Mouse (Mus musculus) CH12.LX (cell line): ENCODE data around the gene Cramp1l. TPM values are rescaled to one million over a fixed set of nuclear protein-coding genes. Genes with fewer than 3 reads are reported as not detected.

Experiments
- DNase-seq: peaks from one replicate; pipeline ENCODE4 v3.0.0-alpha.2; 2013; ENCODE audit errors: extremely low read depth
- H3K27ac ChIP-seq: 2 replicates; pipeline ENCODE4 v1.5.1; 2012; ENCODE audit warnings: low read depth, mild to moderate bottlenecking, control low read depth, moderate library complexity; ENCODE audit not compliant: insufficient read depth
- H3K27me3 ChIP-seq: replicated peaks from 2 replicates; pipeline ENCODE3; 2012; ENCODE audit warnings: inconsistent platforms
- H3K36me3 ChIP-seq, 2 experiments: replicated peaks in 1 of 2; 2 replicates each; pipeline versions ENCODE3 to v1.6.1; 2012; ENCODE audit warnings: inconsistent platforms in 1 of 2, low read length in 1 of 2, mild to moderate bottlenecking in 1 of 2, mixed read lengths in 1 of 2, moderate library complexity in 1 of 2; ENCODE audit not compliant: control insufficient read depth in 1 of 2, insufficient read depth in 1 of 2
- H3K4me1 ChIP-seq, 2 experiments: 2 replicates each; pipeline ENCODE4 v1.6.1; 2012; ENCODE audit warnings: inconsistent platforms in 1 of 2, moderate library complexity in 1 of 2; ENCODE audit not compliant: insufficient read depth in 2 of 2, control insufficient read depth in 1 of 2
- H3K4me2 ChIP-seq: 2 replicates; pipeline ENCODE4 v1.6.1; 2012; ENCODE audit warnings: low read depth, mild to moderate bottlenecking, control low read depth; ENCODE audit not compliant: poor library complexity, insufficient read depth, severe bottlenecking
- H3K4me3 ChIP-seq, 3 experiments: fragments of 150-350 bp in 1 of 3; sonication (generic) in 1 of 3; replicated peaks in 1 of 3; 2 replicates each; pipeline versions ENCODE3 to v1.5.1; 2011 to 2012; ENCODE audit warnings: low read depth in 2 of 3, low read length in 2 of 3, mild to moderate bottlenecking in 2 of 3, moderate library complexity in 2 of 3, control low read depth in 1 of 3, improper control_type of control experiment in 1 of 3, inconsistent platforms in 1 of 3, mixed read lengths in 1 of 3; ENCODE audit not compliant: poor library complexity in 1 of 3
- H3K79me2 ChIP-seq: replicated peaks from 2 replicates; pipeline ENCODE4 v1.6.1; 2012; ENCODE audit warnings: mild to moderate bottlenecking, moderate library complexity; ENCODE audit not compliant: control insufficient read depth, poor library complexity, insufficient read depth, severe bottlenecking; ENCODE audit errors: extremely low read depth
- H3K9ac ChIP-seq: 2 replicates; pipeline ENCODE4 v1.6.1; 2012; ENCODE audit warnings: low read depth, mild to moderate bottlenecking, control low read depth, moderate library complexity; ENCODE audit not compliant: insufficient read depth
- H3K9me3 ChIP-seq: replicated peaks from 2 replicates; pipeline ENCODE3; 2012; ENCODE audit warnings: low read length, inconsistent platforms, mixed read lengths
- CHD1 ChIP-seq: IDR thresholded peaks from 2 replicates; pipeline ENCODE4 v1.6.1; 2012; ENCODE audit warnings: low read depth, low read length, improper control_type of control experiment, inconsistent platforms
- CHD2 ChIP-seq: IDR thresholded peaks from 2 replicates; pipeline ENCODE4 v1.6.1; 2011; ENCODE audit warnings: low read length, improper control_type of control experiment
- CTCF ChIP-seq, 2 experiments: IDR thresholded peaks in 1 of 2; conservative IDR thresholded peaks in 1 of 2; 2 replicates each; pipeline ENCODE4 v1.5.1; 2011 to 2012; ENCODE audit warnings: low read depth in 2 of 2, low read length in 2 of 2, improper control_type of control experiment in 1 of 2, inconsistent platforms in 1 of 2, mild to moderate bottlenecking in 1 of 2, moderate library complexity in 1 of 2
- E2F4 ChIP-seq: IDR thresholded peaks from 2 replicates; pipeline ENCODE4 v1.6.1; 2011; ENCODE audit warnings: low read depth, low read length, improper control_type of control experiment; ENCODE audit not compliant: insufficient replicate concordance
- ELF1 ChIP-seq: IDR thresholded peaks from 2 replicates; pipeline ENCODE4 v1.6.1; 2014; ENCODE audit warnings: low read depth, mild to moderate bottlenecking, inconsistent platforms, low read length, improper control_type of control experiment
- EP300 ChIP-seq: IDR thresholded peaks from 2 replicates; pipeline ENCODE4 v1.6.1; 2011; ENCODE audit warnings: low read length, improper control_type of control experiment
- ETS1 ChIP-seq: conservative IDR thresholded peaks from 2 replicates; pipeline ENCODE4 v1.6.1; 2012; ENCODE audit warnings: low read depth, mild to moderate bottlenecking, inconsistent platforms, low read length, improper control_type of control experiment, moderate library complexity
- GABPA ChIP-seq: IDR thresholded peaks from 2 replicates; pipeline ENCODE4 v1.6.1; 2012; ENCODE audit warnings: low read depth, low read length, improper control_type of control experiment, inconsistent platforms; ENCODE audit not compliant: insufficient replicate concordance
- HCFC1 ChIP-seq: IDR thresholded peaks from 2 replicates; pipeline ENCODE4 v1.6.1; 2012; ENCODE audit warnings: low read depth, mild to moderate bottlenecking, inconsistent platforms, low read length, improper control_type of control experiment
- IRF4 ChIP-seq: IDR thresholded peaks from 2 replicates; pipeline ENCODE4 v1.6.1; 2014; ENCODE audit warnings: low read depth, mild to moderate bottlenecking, inconsistent platforms, low read length, improper control_type of control experiment
- JUN ChIP-seq: IDR thresholded peaks from 2 replicates; pipeline ENCODE4 v1.6.1; 2011; ENCODE audit warnings: low read depth, mild to moderate bottlenecking, low read length, improper control_type of control experiment, moderate library complexity; ENCODE audit not compliant: insufficient read depth
- JUND ChIP-seq: conservative IDR thresholded peaks from 2 replicates; pipeline ENCODE4 v1.6.1; 2011; ENCODE audit warnings: low read depth, low read length, improper control_type of control experiment
- KAT2A ChIP-seq: IDR thresholded peaks from 2 replicates; pipeline ENCODE4 v1.6.1; 2012; ENCODE audit warnings: low read length, improper control_type of control experiment, inconsistent platforms; ENCODE audit not compliant: insufficient replicate concordance
- MAFK ChIP-seq: IDR thresholded peaks from 2 replicates; pipeline ENCODE4 v1.6.1; 2011; ENCODE audit warnings: low read length, improper control_type of control experiment; ENCODE audit not compliant: insufficient replicate concordance
- MAX ChIP-seq: IDR thresholded peaks from 2 replicates; pipeline ENCODE4 v1.6.1; 2011; ENCODE audit warnings: low read length, improper control_type of control experiment
- MAZ ChIP-seq: IDR thresholded peaks from 2 replicates; pipeline ENCODE4 v1.6.1; 2012; ENCODE audit warnings: low read depth, mild to moderate bottlenecking, inconsistent platforms, low read length, improper control_type of control experiment, moderate library complexity
- MEF2A ChIP-seq: IDR thresholded peaks from 2 replicates; pipeline ENCODE4 v1.6.1; 2014; ENCODE audit warnings: low read depth, mild to moderate bottlenecking, inconsistent platforms, low read length, improper control_type of control experiment, borderline replicate concordance
- MXI1 ChIP-seq: IDR thresholded peaks from 2 replicates; pipeline ENCODE4 v1.6.1; 2011; ENCODE audit warnings: mild to moderate bottlenecking, low read depth, low read length, improper control_type of control experiment
- MYC ChIP-seq: IDR thresholded peaks from 2 replicates; pipeline ENCODE4 v1.6.1; 2011; ENCODE audit warnings: low read depth, mild to moderate bottlenecking, improper control_type of control experiment, low read length
- NELFE ChIP-seq: IDR thresholded peaks from 2 replicates; pipeline ENCODE4 v1.6.1; 2011; ENCODE audit warnings: low read depth, low read length, improper control_type of control experiment
- NRF1 ChIP-seq: IDR thresholded peaks from 2 replicates; pipeline ENCODE4 v1.6.1; 2014; ENCODE audit warnings: low read depth, mild to moderate bottlenecking, inconsistent platforms, low read length, improper control_type of control experiment, moderate library complexity
- PAX5 ChIP-seq: IDR thresholded peaks from 2 replicates; pipeline ENCODE4 v1.6.1; 2012; ENCODE audit warnings: low read length, inconsistent platforms, mixed read lengths
- POLR2A ChIP-seq: IDR thresholded peaks from 2 replicates; pipeline ENCODE4 v1.6.1; 2011; ENCODE audit warnings: low read depth, mild to moderate bottlenecking, improper control_type of control experiment, low read length
- POLR2AphosphoS2 ChIP-seq: IDR thresholded peaks from 2 replicates; pipeline ENCODE4 v1.6.1; 2011; ENCODE audit warnings: low read depth, low read length, improper control_type of control experiment
- RCOR1 ChIP-seq: conservative IDR thresholded peaks from 2 replicates; pipeline ENCODE4 v1.6.1; 2012; ENCODE audit warnings: low read depth, mild to moderate bottlenecking, inconsistent platforms, low read length, improper control_type of control experiment
- SIN3A ChIP-seq: IDR thresholded peaks from 2 replicates; pipeline ENCODE4 v1.6.1; 2012; ENCODE audit warnings: low read length, improper control_type of control experiment, inconsistent platforms
- SMC3 ChIP-seq: IDR thresholded peaks from 2 replicates; pipeline ENCODE4 v1.6.1; 2011; ENCODE audit warnings: low read depth, low read length, improper control_type of control experiment
- TBP ChIP-seq: conservative IDR thresholded peaks from 2 replicates; pipeline ENCODE4 v1.6.1; 2011; ENCODE audit warnings: low read depth, low read length, improper control_type of control experiment
- TCF12 ChIP-seq: IDR thresholded peaks from 2 replicates; pipeline ENCODE4 v1.6.1; 2014; ENCODE audit warnings: low read depth, mild to moderate bottlenecking, inconsistent platforms, low read length, improper control_type of control experiment
- UBTF ChIP-seq: IDR thresholded peaks from 2 replicates; pipeline ENCODE4 v1.6.1; 2012; ENCODE audit warnings: low read depth, mild to moderate bottlenecking, inconsistent platforms, low read length, improper control_type of control experiment, moderate library complexity
- USF1 ChIP-seq: IDR thresholded peaks from 2 replicates; pipeline ENCODE4 v1.6.1; 2014; ENCODE audit warnings: low read depth, mild to moderate bottlenecking, inconsistent platforms, low read length, improper control_type of control experiment
- USF2 ChIP-seq: conservative IDR thresholded peaks from 2 replicates; pipeline ENCODE4 v1.6.1; 2011; ENCODE audit warnings: low read depth, low read length, improper control_type of control experiment
- ZC3H11A ChIP-seq: IDR thresholded peaks from 2 replicates; pipeline ENCODE4 v1.6.1; 2012; ENCODE audit warnings: low read depth, mild to moderate bottlenecking, inconsistent platforms, low read length, improper control_type of control experiment
- ZKSCAN1 ChIP-seq: IDR thresholded peaks from 2 replicates; pipeline ENCODE4 v1.6.1; 2012; ENCODE audit warnings: low read depth, inconsistent platforms, low read length, improper control_type of control experiment, borderline replicate concordance
- ZMIZ1 ChIP-seq: IDR thresholded peaks from 2 replicates; pipeline ENCODE4 v1.6.1; 2012; ENCODE audit warnings: low read depth, mild to moderate bottlenecking, inconsistent platforms, low read length, improper control_type of control experiment
- ZNF384 ChIP-seq: IDR thresholded peaks from 2 replicates; pipeline ENCODE4 v1.6.1; 2012; ENCODE audit warnings: low read depth, low read length, improper control_type of control experiment, inconsistent platforms
- dilution Hi-C: fragments of 300-500 bp; cut with MboI; formaldehyde crosslinking; loops from 2 replicates; pipeline ENCODE4 v1.14.3; 2020; ENCODE audit warnings: low sequenced_read_pairs; ENCODE audit not compliant: extremely low pct_unique_long_range_greater_than_20kb, extremely low pct_ligation_motif_present
- in situ Hi-C: fragments of 300-500 bp; cut with MboI; formaldehyde crosslinking; loops from 3 replicates; pipeline ENCODE4 v1.14.3; 2019; ENCODE audit warnings: low sequenced_read_pairs, low pct_ligation_motif_present, low pct_unique_long_range_greater_than_20kb, mixed read lengths
- polyA plus RNA-seq: library from polyadenylated mRNA; unstranded; fragments of >175 nt; gene quantifications from 2 replicates; pipeline ENCODE4 v1.2.1, GENCODE M21; 2012; ENCODE audit warnings: low read depth; ENCODE audit not compliant: insufficient read length
- total RNA-seq, 2 experiments: library from RNA; depleted of rRNA; stranded (reverse); fragments of 300-350 nt in 1 of 2; fragments of >200 nt in 1 of 2; gene quantifications; 2 replicates each; pipeline ENCODE4 v1.2.3; 2012 to 2014

The Cramp1l gene
- total and polyA plus RNA-seq, 3 experiments, result 2.1 to 6.9 (median 4.3) TPM

- dilution Hi-C loops, result no loop called here
- Histone ChIP-seq H3K27me3 (no peaks in the 10 kb centered on the region), H3K36me3 (peaks cover 34 to 60% of the 10 kb centered on the region in 2 experiments), H3K4me1 (peaks cover 3 to 23% of the 10 kb centered on the region in 2 experiments), H3K79me2 (peaks cover 43% of the 10 kb centered on the region), H3K27ac (peak within 1 kb of the TSS; percentile 54)
- peak; percentile 98 for DNase-seq
- TF ChIP-seq NELFE (peak; percentile 58), GABPA (no peak), POLR2AphosphoS2 (no peak; the same call in 1 of the 2 replicates), MXI1 (peak; percentile 94), USF2 (no peak), ELF1 (no peak), ZKSCAN1 (no peak), HCFC1 (peak; percentile 62; the same call in 1 of the 2 replicates), KAT2A (0 out of 2 replicates have a peak, but pooled peaks have one; percentile 44), CHD2 (peak; percentile 95), EP300 (no peak), E2F4 (peak; percentile 68; the same call in 1 of the 2 replicates), POLR2A (peak; percentile 76; the same call in 1 of the 2 replicates), ZMIZ1 (peak; percentile 86), PAX5 (no peak), TBP (0 out of 2 replicates have a peak, but pooled peaks have one; percentile 55), ZC3H11A (no peak), MAX (peak; percentile 57), JUN (no peak), IRF4 (no peak), MAFK (0 out of 2 replicates have a peak, but pooled peaks have one; percentile 3), SIN3A (peak; percentile 70; the same call in 1 of the 2 replicates), CTCF (conservative IDR thresholded peaks at IDR 0.05 in 1 of 2, IDR thresholded peaks at IDR 0.05 in 1 of 2; ENCODE audit: low read depth in 2 of 2, low read length in 2 of 2) (peak in 1 of 2 experiments; percentile 53; a peak in 2 of 4 replicates), USF1 (no peak), TCF12 (peak; percentile 71), UBTF (no peak), NRF1 (peak; percentile 74), MAZ (peak; percentile 85; the same call in 1 of the 2 replicates), CHD1 (no peak), MYC (peak; percentile 86), ZNF384 (no peak), JUND (no peak), SMC3 (no peak), MEF2A (peak; percentile 27; the same call in 1 of the 2 replicates), ETS1 (no peak), RCOR1 (no peak)
- TF ChIP-seq, all 38 proteins: peak for 18
- Histone ChIP-seq H3K9me3 (no peaks in the 10 kb centered on the region), H3K4me2 (peak within 1 kb of the TSS; percentile 80), H3K9ac (peak within 1 kb of the TSS; percentile 73), H3K4me3 (peak within 1 kb of the TSS; percentile 90 to 96 (median 93))
- in situ Hi-C loops, result no loop called here
These were observed 55.3 kb downstream of the Cramp1l start, which contains the start of gene Jpt2 for GRCm38 (mm10) chr17:24960135-24960851. Gene Jpt2, minus strand, starts transcription at chr17:24960689.
